Mouse (Mus musculus): ENCODE results near the gene Zw10. TPM values are rescaled to one million over a fixed set of nuclear protein-coding genes. Genes with fewer than 3 reads are reported as not detected.
A peak's percentile ranks its signal among the peaks of the same experiment; 100 is the strongest.

The Zw10 gene
- total and polyA plus RNA-seq, 3 experiments: 26.5 to 31.0 TPM; not detected in 1

GRCm38 (mm10) chr9:49034764-49035163, 20.6 kb upstream of the Zw10 start:
- Histone ChIP-seq H3K4me1 (ENCODE audit: control insufficient read depth in 1 of 2, insufficient read depth in 2 of 2, low read length in 2 of 2) (no peaks in the 10 kb centered on the region), H3K4me3 (ENCODE audit: control insufficient read depth in 1 of 2, insufficient read depth in 1 of 2, low read depth in 2 of 2, low read length in 2 of 2) (no peak overlapping the region), H3K9ac (ENCODE audit: control insufficient read depth, low read depth, low read length, poor library complexity, severe bottlenecking) (no peak overlapping the region), H3K36me3 (ENCODE audit: control insufficient read depth in 1 of 2, insufficient read depth in 2 of 2, low read length in 2 of 2) (no peaks in the 10 kb centered on the region), H3K27ac (ENCODE audit: control insufficient read depth, low read depth, low read length) (no peak overlapping the region), H3K79me2 (ENCODE audit: control insufficient read depth, insufficient read depth, low read length, poor library complexity) (no peaks in the 10 kb centered on the region), H3K27me3 (ENCODE audit: control insufficient read depth in 1 of 2, insufficient read depth in 2 of 2, low read length in 2 of 2) (no peaks in the 10 kb centered on the region), H3K9me3 (replicated peaks; ENCODE audit: insufficient read depth, low read length) (no peaks in the 10 kb centered on the region)
- DNase-seq (ENCODE audit: low read depth, low spot score): no peak
- TF ChIP-seq ZKSCAN1 (IDR thresholded peaks at IDR 0.05; ENCODE audit: low read depth, low read length) (no peak), KAT2A (conservative IDR thresholded peaks at IDR 0.05; ENCODE audit: low read depth, low read length) (no peak), GABPA (IDR thresholded peaks at IDR 0.05; ENCODE audit: low read depth, low read length) (no peak), ELF1 (IDR thresholded peaks at IDR 0.05; ENCODE audit: low read depth, low read length) (no peak)

- H3K36me3 ChIP-seq (ENCODE audit: control insufficient read depth in 1 of 2, insufficient read depth in 2 of 2, low read length in 2 of 2): peaks cover 0 to 5% of the 10 kb centered on the region in 2 experiments; a peak in 2 of 4 replicates
- H3K79me2 ChIP-seq (ENCODE audit: control insufficient read depth, insufficient read depth, low read length, poor library complexity): peaks cover 4% of the 10 kb centered on the region
- no peaks in the 10 kb centered on the region for H3K9me3 ChIP-seq (replicated peaks; ENCODE audit: insufficient read depth, low read length)
- peak; percentile 52 for DNase-seq (ENCODE audit: low read depth, low spot score)
- no peaks in the 10 kb centered on the region for H3K27me3 ChIP-seq (ENCODE audit: control insufficient read depth in 1 of 2, insufficient read depth in 2 of 2, low read length in 2 of 2)
- no peak overlapping the region for H3K27ac ChIP-seq (ENCODE audit: control insufficient read depth, low read depth, low read length)
- H3K4me3 ChIP-seq (ENCODE audit: control insufficient read depth in 1 of 2, insufficient read depth in 1 of 2, low read depth in 2 of 2, low read length in 2 of 2): no peak overlapping the region
- TF ChIP-seq CHD1 (IDR thresholded peaks at IDR 0.05; ENCODE audit: low read depth, low read length) (no peak), RAD21 (IDR thresholded peaks at IDR 0.05; ENCODE audit: low read depth, low read length) (no peak), USF1 (IDR thresholded peaks at IDR 0.05; ENCODE audit: low read depth, low read length) (no peak), MEF2A (IDR thresholded peaks at IDR 0.05; ENCODE audit: extremely low read depth, insufficient replicate concordance, low read depth, low read length, poor library complexity, severe bottlenecking) (no peak), MYC (IDR thresholded peaks at IDR 0.05; ENCODE audit: low read depth, low read length) (no peak), GABPA (IDR thresholded peaks at IDR 0.05; ENCODE audit: low read depth, low read length) (no peak), NRF1 (IDR thresholded peaks at IDR 0.05; ENCODE audit: insufficient read depth, low read depth, low read length, poor library complexity, severe bottlenecking) (no peak), ETS1 (IDR thresholded peaks at IDR 0.05; ENCODE audit: low read depth, low read length) (no peak), POLR2AphosphoS2 (IDR thresholded peaks at IDR 0.05; ENCODE audit: low read length) (no peak), TCF12 (IDR thresholded peaks at IDR 0.05; ENCODE audit: low read depth, low read length) (no peak), POLR2AphosphoS5 (IDR thresholded peaks at IDR 0.05; ENCODE audit: borderline replicate concordance, low read depth, low read length) (no peak), ZNF384 (IDR thresholded peaks at IDR 0.05; ENCODE audit: low read depth, low read length) (no peak), MXI1 (IDR thresholded peaks at IDR 0.05; ENCODE audit: low read depth, low read length) (no peak), USF2 (IDR thresholded peaks at IDR 0.05; ENCODE audit: borderline replicate concordance in 1 of 2, insufficient read depth in 1 of 2, low read depth in 1 of 2, low read length in 2 of 2) (no peak), MYB (IDR thresholded peaks at IDR 0.05; ENCODE audit: low read depth, low read length) (no peak)
- H3K9ac ChIP-seq (ENCODE audit: control insufficient read depth, low read depth, low read length, poor library complexity, severe bottlenecking): no peak overlapping the region
- peaks cover 0 to 5% of the 10 kb centered on the region in 2 experiments; a peak in 2 of 4 replicates for H3K4me1 ChIP-seq (ENCODE audit: control insufficient read depth in 1 of 2, insufficient read depth in 2 of 2, low read length in 2 of 2)
These were observed 4.5 kb upstream of the Zw10 start for GRCm38 (mm10) chr9:49050901-49051300.
